Mouse (Mus musculus): Measurements from ENCODE around the gene Ifne. TPM values are rescaled to one million over a fixed set of nuclear protein-coding genes. Genes with fewer than 3 reads are reported as not detected.

Ifne gene
- polyA plus RNA-seq (2014; fragmentation: Illumina TruSeq; extraction: RNeasy Lipid Tissue Mini Kit (QIAGEN cat#74804); ENCODE audit: low read depth, low replicate concordance) = not detected

GRCm38 (mm10) chr4:88880101-88880500, at the start of gene Ifne:
TSS of gene Ifne (minus strand) at chr4:88880201.

GRCm38 (mm10) chr4:88849698-88850097, 30.3 kb downstream of the Ifne start, which contains the start of gene Ifna1:
TSS of gene Ifna1 (plus strand) at chr4:88850087.

GRCm38 (mm10) chr4:88841438-88841911, 38.5 kb downstream of the Ifne start, which contains the start of gene Ifna4:
TSS of gene Ifna4 (plus strand) at chr4:88841861.

GRCm38 (mm10) chr4:88835225-88835624, 44.8 kb downstream of the Ifne start, which contains the start of gene Ifna5:
TSS of gene Ifna5 (plus strand) at chr4:88835525.

Other genes starting within 250 kb of the Ifne start
- gene C87499, start 245.8 kb downstream of the Ifne start, polyA plus RNA-seq (2014; fragmentation: Illumina TruSeq; extraction: RNeasy Lipid Tissue Mini Kit (QIAGEN cat#74804); ENCODE audit: low read depth, low replicate concordance) = not detected
- not detected for gene Ifna13, start 235.7 kb downstream of the Ifne start, polyA plus RNA-seq (2014; fragmentation: Illumina TruSeq; extraction: RNeasy Lipid Tissue Mini Kit (QIAGEN cat#74804); ENCODE audit: low read depth, low replicate concordance)
- gene Ifna16, start 203.3 kb downstream of the Ifne start, polyA plus RNA-seq (2014; fragmentation: Illumina TruSeq; extraction: RNeasy Lipid Tissue Mini Kit (QIAGEN cat#74804); ENCODE audit: low read depth, low replicate concordance) = not detected
- not detected for gene Ifna2, start 196.3 kb downstream of the Ifne start, polyA plus RNA-seq (2014; fragmentation: Illumina TruSeq; extraction: RNeasy Lipid Tissue Mini Kit (QIAGEN cat#74804); ENCODE audit: low read depth, low replicate concordance)
- not detected for gene Ifnab, start 188.8 kb downstream of the Ifne start, polyA plus RNA-seq (2014; fragmentation: Illumina TruSeq; extraction: RNeasy Lipid Tissue Mini Kit (QIAGEN cat#74804); ENCODE audit: low read depth, low replicate concordance)
- gene Gm26566, start 158.4 kb downstream of the Ifne start, polyA plus RNA-seq (2014; fragmentation: Illumina TruSeq; extraction: RNeasy Lipid Tissue Mini Kit (QIAGEN cat#74804); ENCODE audit: low read depth, low replicate concordance) = 0.62 TPM
- 33.9 TPM for gene Klhl9, start 157.7 kb downstream of the Ifne start, polyA plus RNA-seq (2014; fragmentation: Illumina TruSeq; extraction: RNeasy Lipid Tissue Mini Kit (QIAGEN cat#74804); ENCODE audit: low read depth, low replicate concordance)
- not detected for gene Gm13271, start 125.3 kb downstream of the Ifne start, polyA plus RNA-seq (2014; fragmentation: Illumina TruSeq; extraction: RNeasy Lipid Tissue Mini Kit (QIAGEN cat#74804); ENCODE audit: low read depth, low replicate concordance)
- not detected for gene Gm13283, start 120.1 kb downstream of the Ifne start, polyA plus RNA-seq (2014; fragmentation: Illumina TruSeq; extraction: RNeasy Lipid Tissue Mini Kit (QIAGEN cat#74804); ENCODE audit: low read depth, low replicate concordance)
- gene Gm13290, start 106.4 kb downstream of the Ifne start, polyA plus RNA-seq (2014; fragmentation: Illumina TruSeq; extraction: RNeasy Lipid Tissue Mini Kit (QIAGEN cat#74804); ENCODE audit: low read depth, low replicate concordance) = not detected
- gene Gm13289, start 103.3 kb downstream of the Ifne start, polyA plus RNA-seq (2014; fragmentation: Illumina TruSeq; extraction: RNeasy Lipid Tissue Mini Kit (QIAGEN cat#74804); ENCODE audit: low read depth, low replicate concordance) = not detected
- gene Gm13272, start 100.4 kb downstream of the Ifne start, polyA plus RNA-seq (2014; fragmentation: Illumina TruSeq; extraction: RNeasy Lipid Tissue Mini Kit (QIAGEN cat#74804); ENCODE audit: low read depth, low replicate concordance) = not detected
- gene Ifnz, start 98.1 kb downstream of the Ifne start, polyA plus RNA-seq (2014; fragmentation: Illumina TruSeq; extraction: RNeasy Lipid Tissue Mini Kit (QIAGEN cat#74804); ENCODE audit: low read depth, low replicate concordance) = not detected
- not detected for gene Gm13276, start 94.5 kb downstream of the Ifne start, polyA plus RNA-seq (2014; fragmentation: Illumina TruSeq; extraction: RNeasy Lipid Tissue Mini Kit (QIAGEN cat#74804); ENCODE audit: low read depth, low replicate concordance)
- not detected for gene Gm13277, start 91.6 kb downstream of the Ifne start, polyA plus RNA-seq (2014; fragmentation: Illumina TruSeq; extraction: RNeasy Lipid Tissue Mini Kit (QIAGEN cat#74804); ENCODE audit: low read depth, low replicate concordance)
- gene Gm13278, start 88.7 kb downstream of the Ifne start, polyA plus RNA-seq (2014; fragmentation: Illumina TruSeq; extraction: RNeasy Lipid Tissue Mini Kit (QIAGEN cat#74804); ENCODE audit: low read depth, low replicate concordance) = not detected
- gene Gm13275, start 85.7 kb downstream of the Ifne start, polyA plus RNA-seq (2014; fragmentation: Illumina TruSeq; extraction: RNeasy Lipid Tissue Mini Kit (QIAGEN cat#74804); ENCODE audit: low read depth, low replicate concordance) = not detected
- not detected for gene Gm13279, start 82.8 kb downstream of the Ifne start, polyA plus RNA-seq (2014; fragmentation: Illumina TruSeq; extraction: RNeasy Lipid Tissue Mini Kit (QIAGEN cat#74804); ENCODE audit: low read depth, low replicate concordance)
- not detected for gene Gm13285, start 80.5 kb downstream of the Ifne start, polyA plus RNA-seq (2014; fragmentation: Illumina TruSeq; extraction: RNeasy Lipid Tissue Mini Kit (QIAGEN cat#74804); ENCODE audit: low read depth, low replicate concordance)
- not detected for gene Gm13287, start 76.9 kb downstream of the Ifne start, polyA plus RNA-seq (2014; fragmentation: Illumina TruSeq; extraction: RNeasy Lipid Tissue Mini Kit (QIAGEN cat#74804); ENCODE audit: low read depth, low replicate concordance)
- not detected for gene Gm13288, start 74.7 kb downstream of the Ifne start, polyA plus RNA-seq (2014; fragmentation: Illumina TruSeq; extraction: RNeasy Lipid Tissue Mini Kit (QIAGEN cat#74804); ENCODE audit: low read depth, low replicate concordance)
- not detected for gene Ifna7, start 64.0 kb downstream of the Ifne start, polyA plus RNA-seq (2014; fragmentation: Illumina TruSeq; extraction: RNeasy Lipid Tissue Mini Kit (QIAGEN cat#74804); ENCODE audit: low read depth, low replicate concordance)
- not detected for gene Ifna11, start 60.2 kb downstream of the Ifne start, polyA plus RNA-seq (2014; fragmentation: Illumina TruSeq; extraction: RNeasy Lipid Tissue Mini Kit (QIAGEN cat#74804); ENCODE audit: low read depth, low replicate concordance)
- not detected for gene Ifna6, start 52.8 kb downstream of the Ifne start, polyA plus RNA-seq (2014; fragmentation: Illumina TruSeq; extraction: RNeasy Lipid Tissue Mini Kit (QIAGEN cat#74804); ENCODE audit: low read depth, low replicate concordance)
- not detected for gene Ifna5, start 44.7 kb downstream of the Ifne start, polyA plus RNA-seq (2014; fragmentation: Illumina TruSeq; extraction: RNeasy Lipid Tissue Mini Kit (QIAGEN cat#74804); ENCODE audit: low read depth, low replicate concordance)
- not detected for gene Ifna4, start 38.3 kb downstream of the Ifne start, polyA plus RNA-seq (2014; fragmentation: Illumina TruSeq; extraction: RNeasy Lipid Tissue Mini Kit (QIAGEN cat#74804); ENCODE audit: low read depth, low replicate concordance)
- not detected for gene Ifna1, start 30.1 kb downstream of the Ifne start, polyA plus RNA-seq (2014; fragmentation: Illumina TruSeq; extraction: RNeasy Lipid Tissue Mini Kit (QIAGEN cat#74804); ENCODE audit: low read depth, low replicate concordance)

All from adipose tissue, adult 10 weeks (tissue).